In the genomic region with DNA sequence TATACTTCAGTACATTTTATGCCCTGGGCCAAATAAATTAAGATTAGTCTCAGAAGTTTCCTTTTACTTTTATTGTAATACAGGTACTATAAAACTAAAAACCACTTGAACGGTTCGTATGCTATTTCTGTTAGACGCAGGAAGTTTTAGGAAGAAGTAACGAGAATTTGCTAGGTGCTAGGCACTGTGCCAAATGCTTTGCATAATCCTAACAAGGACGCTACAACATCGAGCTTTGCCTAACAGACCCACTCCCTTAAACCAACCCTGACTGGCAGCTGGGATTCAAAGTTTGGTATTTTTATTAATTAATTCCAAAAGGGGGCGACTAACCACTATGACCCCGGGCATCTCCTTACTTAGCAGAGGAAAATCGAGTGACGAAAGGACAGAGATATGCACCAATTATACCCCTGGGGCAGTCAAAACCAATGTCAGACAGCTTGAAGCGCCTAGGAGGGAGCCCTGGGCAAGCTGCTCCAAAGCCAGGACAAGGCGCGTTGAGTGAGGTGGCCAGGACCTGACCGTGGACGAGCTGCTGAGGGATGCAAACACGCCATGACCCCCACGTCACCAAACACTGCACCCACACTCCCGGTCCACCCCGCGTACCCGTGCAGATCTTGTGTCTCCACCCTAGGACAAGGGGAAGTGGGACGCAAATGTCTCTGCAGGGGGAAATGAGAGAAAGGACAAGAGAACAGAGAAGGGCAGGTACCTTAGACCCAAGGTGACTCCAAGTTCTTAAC, we compare ENCODE assay signal across 8 mouse cellular contexts. TPM values are rescaled to one million over a fixed set of nuclear protein-coding genes. Genes with fewer than 3 reads are reported as not detected.
DNase-seq lines count a peak whose midpoint lies in the region; ATAC-seq and TF ChIP-seq lines count a peak whose summit lies in the region.

No protein-coding gene starts in this region.

- H3K9ac ChIP-seq in heart, embryonic 12.5 days: peak overlapping the region; percentile 74
- peak overlapping the region; percentile 35 for H3K9ac ChIP-seq in ES-Bruce4 (ENCODE audit: low read depth, poor library complexity, severe bottlenecking)
- peak overlapping the region; percentile 86 for H3K9ac ChIP-seq in liver, embryonic 12.5 days
- H3K9ac ChIP-seq in neural tube, embryonic 13.5 days: peak overlapping the region; percentile 68

- peak overlapping the region; percentile 93 for H3K4me2 ChIP-seq in heart, embryonic 12.5 days
- peak overlapping the region; percentile 78 for H3K4me2 ChIP-seq in liver, embryonic 12.5 days
- peak overlapping the region; percentile 90 for H3K4me2 ChIP-seq in neural tube, embryonic 13.5 days

- TF ChIP-seq CTCF in ES-Bruce4 (IDR thresholded peaks at IDR 0.05; ENCODE audit: low read depth, low read length): no peak

- peak; percentile 40; the same call in 1 of the 2 replicates for ATAC-seq in heart, embryonic 12.5 days (ENCODE audit: insufficient number of reproducible peaks, low FRiP score)
- peak; percentile 74 for ATAC-seq in liver, embryonic 12.5 days
- peak; percentile 77 for ATAC-seq in neural tube, embryonic 13.5 days (ENCODE audit: low read depth)

- no peaks in the 10 kb centered on the region for H3K9me3 ChIP-seq in heart, embryonic 12.5 days (replicated peaks)
- no peaks in the 10 kb centered on the region for H3K9me3 ChIP-seq in ES-Bruce4 (replicated peaks; ENCODE audit: control insufficient read depth, insufficient read depth, low read length, poor library complexity, severe bottlenecking)
- no peaks in the 10 kb centered on the region for H3K9me3 ChIP-seq in liver, embryonic 12.5 days (replicated peaks)
- H3K9me3 ChIP-seq in neural tube, embryonic 13.5 days: no peaks in the 10 kb centered on the region

- 5% methylated on average over 22 of the region's 22 CpGs for WGBS in heart, embryonic 12.5 days
- WGBS in liver, embryonic 12.5 days (ENCODE audit: insufficient replicate concordance): 3% methylated on average over 22 of the region's 22 CpGs
- 8% methylated on average over 22 of the region's 22 CpGs for WGBS in neural tube, embryonic 13.5 days

- TF ChIP-seq POLR2A in ES-Bruce4 (IDR thresholded peaks at IDR 0.05; ENCODE audit: insufficient read depth, low read length): no peak

- DNase-seq in heart, adult 9 months (ENCODE audit: low spot score in 2 of 2): no peak
- peak; percentile 22 to 36 for DNase-seq in cerebellum, postnatal 10 days
- peak; percentile 6 for DNase-seq in heart, postnatal 4 days
- no peak for DNase-seq in thymus, postnatal 4 days

- H3K4me1 ChIP-seq in heart, embryonic 12.5 days (replicated peaks): 0 out of 2 replicates have a peak, but pooled peaks cover 5% of the 10 kb centered on the region
- H3K4me1 ChIP-seq in ES-Bruce4 (ENCODE audit: control insufficient read depth, insufficient read depth, low read length): no peaks in the 10 kb centered on the region
- peaks cover 44% of the 10 kb centered on the region for H3K4me1 ChIP-seq in liver, embryonic 12.5 days
- H3K4me1 ChIP-seq in neural tube, embryonic 13.5 days (replicated peaks): peaks cover 6% of the 10 kb centered on the region; the same call in 1 of the 2 replicates

- no peaks in the 10 kb centered on the region for H3K27me3 ChIP-seq in heart, embryonic 12.5 days (replicated peaks)
- H3K27me3 ChIP-seq in ES-Bruce4 (ENCODE audit: control insufficient read depth, insufficient read depth, low read length, poor library complexity, severe bottlenecking): no peaks in the 10 kb centered on the region
- H3K27me3 ChIP-seq in liver, embryonic 12.5 days (replicated peaks): no peaks in the 10 kb centered on the region
- H3K27me3 ChIP-seq in neural tube, embryonic 13.5 days: no peaks in the 10 kb centered on the region

- TF ChIP-seq EP300 in ES-Bruce4 (IDR thresholded peaks at IDR 0.05; ENCODE audit: insufficient read depth, low read depth, low read length): no peak

- no peaks in the 10 kb centered on the region for H3K36me3 ChIP-seq in heart, embryonic 12.5 days
- no peaks in the 10 kb centered on the region for H3K36me3 ChIP-seq in ES-Bruce4 (ENCODE audit: control insufficient read depth, insufficient read depth, low read length, poor library complexity, severe bottlenecking)
- H3K36me3 ChIP-seq in liver, embryonic 12.5 days: peaks cover 28% of the 10 kb centered on the region
- no peaks in the 10 kb centered on the region for H3K36me3 ChIP-seq in neural tube, embryonic 13.5 days

- peak overlapping the region; percentile 82 for H3K4me3 ChIP-seq in heart, embryonic 12.5 days
- peak overlapping the region; percentile 75 for H3K4me3 ChIP-seq in ES-Bruce4 (ENCODE audit: low read depth, low read length)
- peak overlapping the region; percentile 69 for H3K4me3 ChIP-seq in liver, embryonic 12.5 days
- H3K4me3 ChIP-seq in neural tube, embryonic 13.5 days: peak overlapping the region; percentile 50

- no peak overlapping the region for H3K27ac ChIP-seq in heart, embryonic 12.5 days (ENCODE audit: poor library complexity, severe bottlenecking)
- H3K27ac ChIP-seq in ES-Bruce4 (ENCODE audit: insufficient read depth, low read length): no peak overlapping the region
- peak overlapping the region; percentile 81 for H3K27ac ChIP-seq in liver, embryonic 12.5 days
- no peak overlapping the region for H3K27ac ChIP-seq in neural tube, embryonic 13.5 days (replicated peaks)

RNA-seq across cellular contexts. Expression of gene Cep128, which starts 0.5 kb away (rescaled TPM):
- 6.1 and 6.8 TPM in 2 replicates for polyA plus RNA-seq in heart, embryonic 12.5 days (2016; fragmentation: Nextera tagmentation; extraction: Ambion mirVana)
- 15.6 and 18.3 TPM in 2 replicates for polyA plus RNA-seq in ES-Bruce4 (2011; ENCODE audit: insufficient read depth, insufficient read length, low read depth, missing spikeins)
- total RNA-seq in heart, postnatal 4 days (2021): 10 to 100 TPM; 17.1 to 19.1 TPM
- polyA plus RNA-seq in liver, embryonic 12.5 days (2016; fragmentation: Nextera tagmentation; extraction: Ambion mirVana): 13.8 and 15.1 TPM in 2 replicates
- 3.1 and 3.4 TPM in 2 replicates for polyA plus RNA-seq in neural tube, embryonic 13.5 days (2015; fragmentation: Nextera tagmentation; extraction: Ambion mirVana)

RNA-seq across cellular contexts. Expression of gene Tshr, which starts 0.7 kb away (rescaled TPM):
- polyA plus RNA-seq in heart, embryonic 12.5 days (2016; fragmentation: Nextera tagmentation; extraction: Ambion mirVana): 0.08 TPM in 1 of 2 replicates, not detected in the other
- polyA plus RNA-seq in ES-Bruce4 (2011; ENCODE audit: insufficient read depth, insufficient read length, low read depth, missing spikeins): 0.33 TPM in 1 of 2 replicates, not detected in the other
- total RNA-seq in heart, postnatal 4 days (2021): under 1 TPM; 0.05 to 0.07 TPM
- polyA plus RNA-seq in liver, embryonic 12.5 days (2016; fragmentation: Nextera tagmentation; extraction: Ambion mirVana): 0.05 TPM in 1 of 2 replicates, not detected in the other
- polyA plus RNA-seq in neural tube, embryonic 13.5 days (2015; fragmentation: Nextera tagmentation; extraction: Ambion mirVana): 0.50 and 0.56 TPM in 2 replicates

Comparison
In these comparisons a context has a peak if more than half of its experiments do, and no peak if none do; other contexts are left out.
1. DNase-seq: peak in cerebellum, postnatal 10 days (2 of 2) and heart, postnatal 4 days (single experiment); none in heart, adult 9 months (0 of 2) and thymus, postnatal 4 days (single experiment).
2. H3K9ac ChIP-seq: peak in every context shown above with its lines; median percentile 86 in liver, embryonic 12.5 days; 74 in heart, embryonic 12.5 days; 68 in neural tube, embryonic 13.5 days; 35 in ES-Bruce4.
3. Peak in every context shown above with its lines, with median percentiles within 50 percentile points of each other: ATAC-seq, H3K4me2 ChIP-seq and H3K4me3 ChIP-seq.